Mouse (Mus musculus): Measurements from ENCODE around the gene Arhgap25. TPM values are rescaled to one million over a fixed set of nuclear protein-coding genes. Genes with fewer than 3 reads are reported as not detected.
"Not testable (repeated sequence)": the region's sequence is repeated elsewhere in the genome, so short reads cannot be mapped to it uniquely, and the experiment has no call there.

Arhgap25 gene
- total RNA-seq, 2 experiments from 2014 or later: 7.3 to 10.7 TPM

DNA sequence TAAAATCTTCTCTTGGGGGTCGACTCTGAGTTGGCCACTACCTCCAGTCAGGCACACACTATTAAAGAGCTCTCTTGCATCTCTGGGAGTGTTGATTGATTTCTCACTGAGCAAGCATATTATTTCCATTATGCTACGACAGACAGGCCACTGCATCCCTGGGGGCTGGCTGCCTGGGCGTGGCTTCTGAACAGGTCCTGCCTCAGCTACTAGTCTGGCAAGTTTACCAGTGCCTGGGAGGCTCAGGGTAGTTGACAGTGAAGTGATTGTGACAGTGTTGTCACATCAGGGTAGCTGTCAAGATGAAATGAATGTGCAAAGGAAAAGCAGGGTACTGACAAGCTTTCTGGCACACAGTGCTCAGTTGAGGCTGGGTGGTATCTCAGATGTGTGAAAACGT, 54.2 kb downstream of the Arhgap25 start:
- no peak for DNase-seq (ENCODE audit: low spot score in 2 of 2)
- intact Hi-C loops (cut with DNase I): no loop called here

- intact Hi-C loops (cut with DNase I): no loop called here
- DNase-seq (ENCODE audit: low spot score in 2 of 2): no peak
Measured at GRCm38 (mm10) chr6:87475223-87475622, 57.8 kb downstream of the Arhgap25 start.

GRCm38 (mm10) chr6:87470098-87470497, 63.0 kb downstream of the Arhgap25 start:
- intact Hi-C loops (cut with DNase I); DNase-seq (ENCODE audit: low spot score in 2 of 2): not testable (repeated sequence)

DNA sequence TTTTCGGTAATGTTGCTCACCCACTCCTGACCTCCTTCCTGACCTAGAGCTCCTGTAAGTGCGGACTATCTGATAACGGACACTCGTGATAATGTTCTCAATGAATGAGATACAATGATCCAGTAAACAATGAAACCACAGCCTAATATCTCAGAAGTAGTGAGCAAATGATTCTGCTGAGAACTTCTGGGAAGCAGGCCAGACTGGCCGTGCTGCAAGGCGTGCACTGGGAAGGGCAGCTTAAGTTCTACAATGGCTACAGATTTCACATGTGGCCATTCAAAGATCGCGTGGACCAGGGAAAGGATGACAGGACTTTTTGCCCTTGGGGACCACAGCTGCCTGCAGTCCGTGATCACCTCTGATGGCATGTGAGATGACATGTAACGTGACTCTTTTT, 64.7 kb downstream of the Arhgap25 start:
- no peak for DNase-seq (ENCODE audit: low spot score in 2 of 2)
- intact Hi-C loops (cut with DNase I): no loop called here

DNA sequence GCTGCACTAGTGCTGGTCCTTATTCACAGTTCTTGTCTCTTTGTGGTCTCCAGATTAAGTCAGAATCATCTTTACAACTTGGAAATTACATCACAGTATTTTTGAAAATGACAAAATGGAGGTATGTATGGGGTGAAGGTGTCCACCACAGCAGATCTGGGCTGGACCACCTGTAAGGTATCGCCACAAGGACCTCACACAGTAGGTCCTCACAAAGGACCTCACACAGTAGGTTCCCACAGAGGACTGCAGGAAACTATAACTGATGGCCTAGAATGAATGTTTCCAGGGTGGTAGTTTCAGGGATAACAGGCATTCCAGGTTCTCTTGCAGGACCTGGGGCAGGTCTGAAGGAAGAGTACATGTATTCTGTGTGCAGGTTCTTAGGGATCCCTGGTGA, 65.7 kb downstream of the Arhgap25 start:
- intact Hi-C loops (cut with DNase I): loop anchor here (2.0 kb wide), 1 partner anchor 45 kb away; no protein-coding TSS in a partner anchor
- no peak for DNase-seq (ENCODE audit: low spot score in 2 of 2)

DNA sequence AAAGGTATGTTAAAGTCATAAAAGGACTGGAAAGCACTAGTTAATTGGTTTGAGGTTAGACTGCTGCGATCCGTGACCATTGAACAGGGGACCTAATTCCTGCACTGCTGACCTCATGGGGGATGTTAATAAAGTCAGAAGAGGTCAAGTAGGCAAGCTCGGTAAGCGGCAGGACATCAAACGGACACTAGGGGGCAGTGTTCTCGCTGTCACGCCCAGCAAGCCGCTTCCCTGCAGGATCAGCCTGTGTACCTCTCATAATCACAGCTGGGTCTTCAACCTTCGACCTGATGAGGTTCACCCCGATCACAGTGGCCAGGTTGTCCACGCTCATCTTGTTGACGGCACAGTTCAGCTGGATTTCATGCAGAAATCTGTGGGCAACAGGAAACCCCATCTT, 66.8 kb downstream of the Arhgap25 start:
- intact Hi-C loops (cut with DNase I): loop anchor here (2.0 kb wide), 1 partner anchor 47 kb away; no protein-coding TSS in a partner anchor

GRCm38 (mm10) chr6:87455507-87455906, 77.6 kb downstream of the Arhgap25 start:
- intact Hi-C loops (cut with DNase I): no loop called here
- DNase-seq (ENCODE audit: low spot score in 2 of 2): no peak

More for the DNA sequence above, 66.8 kb downstream of the Arhgap25 start:
- peak; percentile 37 to 56 for DNase-seq (ENCODE audit: low spot score in 2 of 2)

DNA sequence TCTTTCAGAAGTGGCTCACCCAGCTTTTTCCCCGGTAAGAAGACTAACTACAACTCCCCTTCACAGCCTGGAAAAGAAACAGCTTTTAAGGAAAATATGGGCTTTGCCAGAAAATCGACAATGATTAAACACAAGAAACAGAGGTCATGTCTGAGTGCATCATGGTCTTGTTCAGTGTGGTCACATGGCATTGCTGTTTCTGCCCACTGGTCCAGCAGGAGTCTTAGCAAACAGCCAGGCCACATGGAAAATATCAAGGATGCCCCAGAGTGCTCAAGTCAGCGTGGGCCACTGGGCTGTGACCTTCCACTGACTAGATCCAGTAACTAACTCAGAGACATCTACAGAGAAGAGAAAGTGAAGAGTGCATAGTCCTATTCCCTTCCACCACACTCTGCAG, 81.3 kb downstream of the Arhgap25 start:
- DNase-seq (ENCODE audit: low spot score in 2 of 2): no peak
- intact Hi-C loops (cut with DNase I): loop anchor here (5.0 kb wide), 1 partner anchor 54 kb away; no protein-coding TSS in a partner anchor

- intact Hi-C loops (cut with DNase I): loop anchor here (5.0 kb wide), 1 partner anchor 54 kb away; no protein-coding TSS in a partner anchor
- DNase-seq (ENCODE audit: low spot score in 2 of 2): peak; percentile 13 to 42
Measured at GRCm38 (mm10) chr6:87451016-87451415, 82.0 kb downstream of the Arhgap25 start.

- intact Hi-C loops (cut with DNase I): no loop called here
- no peak for DNase-seq (ENCODE audit: low spot score in 2 of 2)
Measured at GRCm38 (mm10) chr6:87449534-87449933, 83.5 kb downstream of the Arhgap25 start.

DNA sequence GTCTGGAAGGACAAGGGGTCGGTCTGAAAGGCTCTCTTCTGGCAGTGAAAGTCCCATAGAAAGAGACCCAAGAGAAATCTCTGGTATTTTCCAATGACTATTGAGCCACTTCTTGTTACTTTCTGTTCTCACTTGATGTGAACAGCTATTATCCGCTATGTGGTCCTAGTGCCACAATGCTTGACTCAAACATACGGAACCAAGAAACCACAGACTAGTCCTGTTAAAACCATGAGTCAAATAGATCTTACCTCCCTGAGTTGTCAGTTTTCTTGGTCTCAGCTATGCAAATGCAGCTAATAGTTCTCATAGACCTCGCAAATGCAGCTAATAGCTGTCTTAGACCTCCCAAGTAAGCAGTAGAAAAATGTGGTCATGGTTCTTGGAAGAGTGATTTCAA, 85.8 kb downstream of the Arhgap25 start:
- intact Hi-C loops (cut with DNase I): no loop called here
- no peak for DNase-seq (ENCODE audit: low spot score in 2 of 2)

GRCm38 (mm10) chr6:87445222-87445621, 87.8 kb downstream of the Arhgap25 start:
- intact Hi-C loops (cut with DNase I): no loop called here
- DNase-seq (ENCODE audit: low spot score in 2 of 2): no peak

GRCm38 (mm10) chr6:87443253-87443652, 89.8 kb downstream of the Arhgap25 start:
- intact Hi-C loops (cut with DNase I): no loop called here
- DNase-seq (ENCODE audit: low spot score in 2 of 2): no peak

DNA sequence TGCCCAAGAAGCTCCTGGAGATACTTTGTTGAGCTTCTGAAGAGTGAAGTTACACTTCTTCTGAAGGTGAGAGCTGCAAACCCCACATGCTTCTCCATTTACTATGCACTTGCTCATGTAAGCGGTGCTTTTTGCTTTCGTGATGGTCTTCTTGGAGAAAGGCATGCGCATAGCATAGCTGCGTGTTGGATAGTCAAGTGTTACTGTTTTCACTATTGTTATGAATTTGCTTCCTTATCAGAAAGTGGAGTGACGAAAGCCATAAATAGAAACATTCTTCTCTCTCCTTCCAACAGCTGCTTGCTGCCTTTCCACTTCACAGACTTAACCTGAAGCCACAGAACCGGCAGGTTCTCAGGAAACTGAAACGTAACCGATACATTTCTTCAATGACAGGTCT, 96.3 kb downstream of the Arhgap25 start:
- intact Hi-C loops (cut with DNase I): no loop called here
- no peak for DNase-seq (ENCODE audit: low spot score in 2 of 2)

GRCm38 (mm10) chr6:87435791-87436190, 97.3 kb downstream of the Arhgap25 start:
- intact Hi-C loops (cut with DNase I): no loop called here

GRCm38 (mm10) chr6:87428487-87429044, 104.5 kb downstream of the Arhgap25 start, which contains the start of gene Bmp10:
Gene Bmp10, plus strand, starts transcription at chr6:87428994.
- intact Hi-C loops (cut with DNase I): no loop called here

More at GRCm38 (mm10) chr6:87435791-87436190, 97.3 kb downstream of the Arhgap25 start:
- DNase-seq (ENCODE audit: low spot score in 2 of 2): no peak

DNA sequence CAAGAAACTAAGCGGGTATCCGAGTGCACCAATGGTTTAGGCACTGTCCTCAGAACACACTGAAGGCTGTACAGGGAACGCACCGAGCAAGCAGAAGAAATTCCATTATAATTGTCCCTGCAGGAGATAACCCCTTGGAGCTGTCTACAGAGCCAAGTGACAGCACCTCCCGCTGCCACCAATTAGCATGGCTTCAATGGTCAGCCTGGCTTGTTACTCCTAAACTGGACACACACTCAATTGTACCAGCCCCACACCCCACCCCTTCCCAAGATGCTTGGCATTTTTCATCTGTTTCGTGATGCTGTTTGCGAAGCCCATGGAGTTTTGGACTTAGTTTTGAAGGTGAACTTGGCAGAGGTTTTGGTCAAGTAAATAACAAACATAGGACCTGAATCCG, 105.4 kb downstream of the Arhgap25 start:
- intact Hi-C loops (cut with DNase I): no loop called here

More at GRCm38 (mm10) chr6:87428487-87429044, 104.5 kb downstream of the Arhgap25 start, which contains the start of gene Bmp10:
- DNase-seq (ENCODE audit: low spot score in 2 of 2): no peak

DNA sequence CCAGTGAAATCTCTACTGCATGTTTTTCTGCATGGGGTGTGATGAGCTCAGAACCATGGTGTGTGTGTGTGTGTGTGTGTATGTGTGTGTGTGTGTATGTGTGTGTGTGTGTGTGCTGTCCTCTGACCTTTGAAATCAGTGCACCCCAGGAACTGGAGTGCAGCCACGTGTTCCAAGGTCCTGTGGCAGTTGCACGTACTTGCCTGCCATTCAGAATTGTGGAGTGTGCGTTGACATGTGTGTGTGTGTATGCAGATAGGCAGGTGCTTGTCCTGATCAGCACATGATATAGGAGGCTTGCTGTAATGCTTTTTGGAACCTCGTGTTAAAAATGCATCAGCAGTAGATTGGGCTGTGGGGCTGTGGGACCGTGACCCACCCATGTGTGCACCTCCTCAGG, 106.1 kb downstream of the Arhgap25 start:
- intact Hi-C loops (cut with DNase I): no loop called here
- no peak for DNase-seq (ENCODE audit: low spot score in 2 of 2)

More for the DNA sequence above, 105.4 kb downstream of the Arhgap25 start:
- no peak for DNase-seq (ENCODE audit: low spot score in 2 of 2)

DNA sequence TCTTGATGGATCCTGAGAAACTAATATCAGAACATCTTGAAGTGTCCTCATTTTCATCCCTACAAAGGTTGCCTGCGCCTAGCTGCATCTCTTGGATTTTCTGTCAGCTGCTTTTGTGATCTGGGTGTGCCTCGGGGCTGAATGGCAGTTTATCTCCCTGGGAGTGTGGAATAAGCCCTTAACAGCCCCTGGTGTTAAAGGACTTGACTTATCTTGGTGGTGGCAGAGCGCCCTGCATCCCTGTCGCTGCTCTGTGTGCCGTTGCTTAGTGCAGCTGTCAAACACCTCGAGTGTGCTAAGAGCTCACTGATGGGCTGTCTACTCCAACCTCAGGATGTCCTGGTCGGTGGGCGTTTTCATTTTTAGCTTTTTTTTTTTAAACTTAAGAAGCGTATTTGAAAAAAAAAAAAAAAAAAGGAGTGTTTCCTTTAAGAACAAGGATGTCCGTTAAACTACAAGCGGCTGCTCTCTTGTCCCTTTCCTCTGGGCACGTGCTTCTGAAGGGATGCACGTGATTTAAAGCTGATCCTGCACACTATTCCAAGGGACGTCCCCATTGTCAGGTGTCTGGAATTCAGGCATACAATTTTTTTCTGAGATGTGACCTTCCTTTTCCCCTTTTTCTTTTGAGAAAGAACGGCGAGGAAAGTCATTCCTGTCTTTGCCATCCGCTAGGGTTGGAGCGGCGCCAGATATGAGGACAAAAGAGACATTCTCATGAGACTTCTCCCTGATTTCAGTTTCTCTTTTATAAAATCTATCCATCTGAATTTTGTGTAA, 108.8 kb downstream of the Arhgap25 start:
- no peak for DNase-seq (ENCODE audit: low spot score in 2 of 2)
- intact Hi-C loops (cut with DNase I): no loop called here

GRCm38 (mm10) chr6:87422304-87422703, 110.8 kb downstream of the Arhgap25 start:
- DNase-seq (ENCODE audit: low spot score in 2 of 2): no peak
- intact Hi-C loops (cut with DNase I): no loop called here

DNA sequence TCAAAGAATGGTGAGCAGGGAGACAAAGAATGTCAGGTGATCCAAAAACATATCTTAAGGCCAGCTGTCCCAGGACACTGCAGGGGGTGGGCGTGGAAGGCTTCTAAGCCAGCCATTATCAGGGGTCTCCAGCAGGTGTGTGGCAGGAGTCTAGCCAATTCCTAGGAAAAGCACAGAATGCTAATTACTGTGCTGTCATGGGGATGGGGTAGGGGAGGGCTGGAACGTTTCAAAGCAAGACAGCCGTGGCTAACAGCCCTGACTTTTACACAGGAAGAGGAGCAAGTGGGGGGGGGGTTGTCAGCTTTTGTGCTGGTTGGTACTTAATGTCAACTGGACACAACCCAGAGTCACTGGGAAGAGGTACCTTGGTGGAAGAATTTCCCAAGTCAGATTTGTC, 121.0 kb downstream of the Arhgap25 start:
- DNase-seq (ENCODE audit: low spot score in 2 of 2): no peak
- intact Hi-C loops (cut with DNase I): no loop called here

Data from left cerebral cortex, postnatal 25 days (tissue).